Mouse (Mus musculus): ENCODE data around the gene Ltv1.

GRCm38 (mm10) chr10:13162031-13162430 is 30.9 kb downstream of the Ltv1 start:
- no peak for TF ChIP-seq CTCF (conservative IDR thresholded peaks at IDR 0.05; ENCODE audit: insufficient read depth, insufficient read length, low read depth, low read length)
- no peak for TF ChIP-seq POLR2A (IDR thresholded peaks at IDR 0.05; ENCODE audit: low read depth, low read length)
